Mouse (Mus musculus) megakaryocyte progenitor cell, adult 5-6 weeks (primary cell): ENCODE measurements around the gene Cryab. TPM values are rescaled to one million over a fixed set of nuclear protein-coding genes. Genes with fewer than 3 reads are reported as not detected.

ENCODE experiments used
- ATAC-seq: replicated peaks from 2 replicates; pipeline ENCODE4 v1.8.0; 2016; ENCODE audit warnings: mild to moderate bottlenecking, moderate TSS enrichment, inconsistent platforms; ENCODE audit not compliant: poor library complexity
- total RNA-seq, 2 experiments: library from RNA; stranded (forward) in 1 of 2; stranded (reverse) in 1 of 2; fragments of 157-497, 149-512 nt in 1 of 2; fragments of 200-1000 nt in 1 of 2; gene quantifications; 2 replicates each; pipeline versions ENCODE4 v1.2.3 to v1.2.4; 2015 to 2017

Cryab gene
- total RNA-seq (2015), result 0.71 and 0.99 TPM in 2 replicates
- 0.34 and 0.54 TPM in 2 replicates for total RNA-seq (2017)

- ATAC-seq, result no peak
Measured at GRCm38 (mm10) chr9:50751323-50751722, at the start of gene Cryab. Cryab (plus strand) TSS chr9:50751325.

GRCm38 (mm10) chr9:50704907-50705306, 46.2 kb upstream of the Cryab start:
- ATAC-seq, result no peak

DNA sequence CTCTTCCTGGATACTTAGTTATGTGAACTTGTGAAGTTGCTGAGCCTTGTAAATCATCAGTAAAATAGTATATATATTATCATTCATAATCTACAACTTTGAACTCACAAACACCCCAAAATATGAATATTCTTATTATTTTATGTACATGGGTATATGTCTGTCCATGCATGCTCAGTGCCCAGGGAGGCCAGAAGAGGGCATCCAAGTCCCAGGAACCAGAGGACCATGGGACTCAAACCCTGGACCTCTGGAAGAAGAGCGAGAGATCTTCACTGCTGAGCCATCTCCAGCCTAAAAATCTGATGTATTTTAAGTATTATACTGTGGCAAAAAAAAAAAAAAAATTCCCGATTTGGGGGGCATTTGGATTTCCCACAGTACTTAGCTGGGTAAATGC, 42.0 kb upstream of the Cryab start:
- ATAC-seq, result peak; percentile 49

DNA sequence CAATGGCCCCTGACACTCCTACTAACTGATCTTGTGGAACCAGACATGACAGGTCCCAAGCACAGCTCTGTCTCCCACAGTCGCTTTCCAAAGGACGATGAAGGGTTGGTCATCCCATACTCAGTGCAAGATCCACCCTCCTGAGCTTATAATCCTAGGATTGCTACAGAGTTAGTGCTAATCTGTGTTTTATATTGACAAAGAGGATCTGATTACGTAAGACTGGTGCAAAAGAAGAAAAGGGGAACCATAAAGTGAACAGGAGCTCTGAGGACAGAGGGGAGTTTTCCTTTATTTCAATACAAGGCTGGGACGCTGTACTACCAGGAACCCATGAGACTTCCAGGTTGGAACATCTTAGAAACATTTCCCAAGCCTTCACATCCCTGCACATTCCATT, 39.8 kb upstream of the Cryab start:
- peak; percentile 82 for ATAC-seq

DNA sequence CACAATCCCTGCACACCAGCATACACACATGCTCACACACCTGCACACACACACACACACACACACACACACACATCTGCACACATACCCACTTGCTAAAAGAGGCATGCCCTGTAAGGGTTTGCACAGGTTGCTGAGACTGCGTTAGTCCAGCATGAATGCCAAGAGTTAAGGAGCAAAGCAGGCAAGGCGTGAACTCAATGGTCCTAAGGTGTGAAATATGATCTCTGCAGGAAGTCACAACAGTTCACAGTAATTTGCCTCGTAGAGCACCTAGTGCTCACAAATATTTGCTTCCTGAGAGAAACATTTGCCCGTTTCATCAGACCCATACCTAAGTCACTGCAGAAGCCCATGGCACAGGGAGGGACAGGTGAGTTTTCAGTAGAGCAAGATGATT, 36.9 kb upstream of the Cryab start:
- ATAC-seq, result no peak

- no peak for ATAC-seq
Measured at GRCm38 (mm10) chr9:50718878-50719277, 32.2 kb upstream of the Cryab start.

GRCm38 (mm10) chr9:50721061-50721460, 30.1 kb upstream of the Cryab start:
- no peak for ATAC-seq

DNA sequence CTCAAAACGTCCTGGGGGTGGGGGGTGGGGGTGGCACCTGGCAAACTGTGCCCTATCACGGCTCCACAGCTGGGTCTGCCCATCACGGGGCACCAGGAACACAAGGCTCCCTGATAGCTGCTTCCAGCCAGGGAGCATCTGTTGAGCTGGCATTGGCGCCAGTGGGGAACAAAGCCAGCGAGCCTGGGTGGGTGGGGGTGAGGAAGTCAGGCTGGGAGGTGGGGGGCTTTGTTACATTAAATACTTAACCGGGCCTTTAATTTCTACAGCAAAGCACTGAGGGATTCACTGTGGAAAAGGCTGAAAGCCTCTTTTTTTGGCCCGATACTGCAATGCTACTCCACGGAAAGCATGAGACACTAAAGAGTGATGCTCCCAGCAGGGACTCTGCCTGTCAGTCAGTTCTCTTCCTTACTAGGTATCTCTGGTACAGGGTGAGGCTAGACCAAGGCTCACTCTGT, 28.6 kb upstream of the Cryab start:
- ATAC-seq, result no peak; the same call in 1 of the 2 replicates

DNA sequence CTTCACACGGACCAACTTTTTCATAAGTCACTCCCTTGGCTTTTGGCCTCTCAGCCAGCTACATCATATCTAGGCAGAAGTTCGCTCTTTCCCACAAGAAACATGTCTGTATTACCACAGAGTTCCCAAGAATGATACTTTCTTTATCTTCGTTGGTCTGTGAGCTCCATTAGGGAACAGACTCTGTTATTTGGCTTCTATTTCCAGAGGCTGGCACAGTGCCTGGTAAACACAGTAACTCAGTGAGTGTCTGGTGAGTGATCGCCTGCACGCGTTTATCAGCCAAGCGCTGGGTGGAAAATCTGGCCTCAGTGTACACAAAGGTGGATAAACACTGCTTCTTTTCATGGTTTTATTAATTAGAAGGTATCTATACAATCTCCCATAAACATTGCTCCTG, 27.7 kb upstream of the Cryab start:
- 0 out of 2 replicates have a peak, but pooled peaks have one; percentile 14 for ATAC-seq

GRCm38 (mm10) chr9:50724147-50724546, 27.0 kb upstream of the Cryab start:
- no peak for ATAC-seq

DNA sequence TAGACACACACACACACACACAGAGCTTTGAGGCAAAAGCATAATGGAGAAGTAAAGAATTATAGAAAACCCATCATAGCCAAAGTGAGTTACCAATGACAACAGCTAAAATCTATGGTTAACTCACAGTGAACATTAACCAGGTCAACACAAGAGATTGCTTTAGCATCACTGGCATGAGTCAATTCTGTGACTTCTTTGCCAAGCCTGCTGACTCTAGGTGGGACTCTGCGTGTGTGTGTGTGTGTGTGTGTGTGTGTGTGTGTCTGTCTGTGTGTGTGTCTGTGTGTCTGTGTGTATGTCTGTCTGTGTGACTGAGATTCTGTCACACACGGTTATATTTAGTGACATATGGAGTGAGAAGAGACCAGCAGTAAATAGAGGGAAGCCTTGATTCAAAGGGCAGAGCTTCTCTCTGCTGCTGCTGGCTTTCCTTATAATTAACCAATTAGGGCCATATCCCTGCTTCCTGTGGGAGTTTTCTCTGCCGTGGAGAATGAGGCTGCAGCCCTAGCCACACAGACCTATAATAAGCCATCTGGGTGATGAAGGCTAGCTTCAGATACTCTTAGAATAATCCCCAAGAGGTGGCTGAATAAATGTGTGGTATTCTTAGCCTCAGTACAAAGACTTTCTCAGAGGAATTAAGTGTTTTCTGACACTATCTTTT, 26.3 kb upstream of the Cryab start:
- ATAC-seq, result no peak

DNA sequence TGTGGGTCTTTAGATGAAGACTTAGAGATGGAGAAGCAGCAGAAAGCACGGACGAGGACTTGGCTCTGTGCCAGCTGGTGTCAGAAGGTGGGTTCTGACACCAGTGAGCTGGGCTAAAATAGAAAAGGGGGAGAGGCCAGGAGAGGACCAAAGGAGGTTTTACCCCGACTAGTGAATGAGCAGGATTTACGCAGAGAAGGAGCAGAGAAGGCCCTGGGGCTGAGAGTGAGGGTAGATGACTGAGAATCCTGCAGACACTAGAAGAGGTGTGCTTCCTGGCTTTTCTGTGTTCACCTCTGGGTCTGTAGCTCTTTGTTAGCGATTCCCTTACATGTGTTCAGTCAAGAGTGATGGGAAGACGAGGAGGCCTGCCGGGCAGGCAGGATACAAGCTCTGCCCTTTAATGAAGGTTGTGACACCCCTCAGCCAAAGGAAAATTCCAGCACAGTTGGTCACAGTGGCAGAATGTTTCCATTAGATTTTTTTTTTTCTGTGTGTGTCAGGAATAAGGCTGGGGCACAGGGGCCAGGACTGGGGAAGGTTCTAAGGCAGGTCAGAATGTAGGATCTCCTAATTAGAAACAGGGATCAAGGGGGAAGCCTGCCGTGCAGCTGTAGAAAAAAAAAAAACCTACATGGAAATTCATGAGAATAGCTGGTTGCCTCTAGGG, 25.1 kb upstream of the Cryab start:
- no peak for ATAC-seq

GRCm38 (mm10) chr9:50727171-50727924, 23.8 kb upstream of the Cryab start:
- ATAC-seq, result no peak

- peak; percentile 67 for ATAC-seq
Measured at GRCm38 (mm10) chr9:50727925-50728651, 23.0 kb upstream of the Cryab start.

GRCm38 (mm10) chr9:50729600-50729999, 21.5 kb upstream of the Cryab start:
- ATAC-seq, result 0 out of 2 replicates have a peak, but pooled peaks have one; percentile 29

GRCm38 (mm10) chr9:50732560-50732959, 18.6 kb upstream of the Cryab start:
- no peak for ATAC-seq

DNA sequence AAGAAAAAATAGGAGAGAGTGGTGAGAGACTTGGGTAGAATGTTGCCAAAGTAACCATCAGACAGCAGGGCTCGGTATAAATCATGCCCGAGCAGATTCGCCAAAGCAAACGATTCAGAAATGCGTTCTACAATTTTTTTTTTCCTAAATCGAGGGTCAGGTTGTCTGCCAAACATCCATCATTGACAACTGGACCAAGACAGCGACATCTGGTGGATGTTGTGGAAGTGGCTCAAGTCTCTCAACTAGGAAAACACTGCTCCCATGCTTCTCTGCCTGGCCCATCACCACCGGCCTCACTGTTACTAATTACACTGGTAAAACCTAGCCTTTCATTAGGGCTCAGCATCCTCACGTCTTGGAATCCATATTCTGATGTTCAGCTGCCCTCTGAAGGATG, 16.1 kb upstream of the Cryab start:
- ATAC-seq, result peak; percentile 46; the same call in 1 of the 2 replicates

DNA sequence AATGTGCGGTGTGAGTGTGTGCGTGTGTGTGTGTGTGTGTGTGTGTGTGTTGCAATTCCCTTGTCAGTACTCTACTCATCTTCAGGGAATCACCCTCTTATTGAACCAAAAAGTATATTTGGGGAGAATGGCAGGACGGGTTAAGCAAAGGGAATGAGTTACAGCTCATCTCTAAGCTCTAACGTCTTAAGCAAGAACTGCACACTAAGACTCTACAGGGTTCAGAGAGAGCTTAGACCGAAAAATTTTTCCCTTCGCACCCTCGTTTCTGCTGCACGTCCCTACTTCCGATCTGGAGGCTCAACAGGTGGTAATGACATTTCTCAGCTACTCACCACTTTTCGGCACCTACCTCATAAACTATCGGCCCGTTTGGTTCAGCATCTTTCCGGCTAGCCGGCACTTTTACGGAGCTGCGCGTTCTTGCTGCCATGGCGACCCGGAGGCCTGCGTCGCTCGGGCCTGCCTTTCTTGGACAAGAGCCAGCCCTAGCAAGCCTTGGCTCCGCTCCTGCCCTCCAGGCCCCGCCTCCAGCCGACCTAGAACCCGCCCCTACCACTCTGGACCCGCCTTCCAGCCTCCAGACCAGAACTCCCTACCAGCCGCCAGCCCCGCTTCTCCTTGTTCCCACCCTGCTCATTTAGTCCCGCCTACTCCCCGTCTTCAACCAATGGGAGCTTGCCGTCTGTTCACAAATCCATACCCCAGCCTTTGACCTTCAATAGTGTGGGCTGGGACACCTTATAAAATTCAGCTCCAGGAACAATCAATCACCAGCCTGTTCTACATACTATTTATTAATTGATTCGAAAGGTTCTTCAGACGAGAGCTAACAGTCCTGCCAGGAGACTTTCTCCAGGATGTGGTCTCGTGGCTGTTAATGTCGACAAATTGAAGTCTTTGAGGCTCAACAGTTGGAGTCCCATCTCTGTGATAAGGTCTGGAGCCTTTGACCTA, 11.9 kb upstream of the Cryab start, which contains the start of gene Dixdc1:
TSS of gene Dixdc1 (minus strand) at position 604 of the 957 bp plus-strand sequence.
- ATAC-seq, result peak; percentile 99

DNA sequence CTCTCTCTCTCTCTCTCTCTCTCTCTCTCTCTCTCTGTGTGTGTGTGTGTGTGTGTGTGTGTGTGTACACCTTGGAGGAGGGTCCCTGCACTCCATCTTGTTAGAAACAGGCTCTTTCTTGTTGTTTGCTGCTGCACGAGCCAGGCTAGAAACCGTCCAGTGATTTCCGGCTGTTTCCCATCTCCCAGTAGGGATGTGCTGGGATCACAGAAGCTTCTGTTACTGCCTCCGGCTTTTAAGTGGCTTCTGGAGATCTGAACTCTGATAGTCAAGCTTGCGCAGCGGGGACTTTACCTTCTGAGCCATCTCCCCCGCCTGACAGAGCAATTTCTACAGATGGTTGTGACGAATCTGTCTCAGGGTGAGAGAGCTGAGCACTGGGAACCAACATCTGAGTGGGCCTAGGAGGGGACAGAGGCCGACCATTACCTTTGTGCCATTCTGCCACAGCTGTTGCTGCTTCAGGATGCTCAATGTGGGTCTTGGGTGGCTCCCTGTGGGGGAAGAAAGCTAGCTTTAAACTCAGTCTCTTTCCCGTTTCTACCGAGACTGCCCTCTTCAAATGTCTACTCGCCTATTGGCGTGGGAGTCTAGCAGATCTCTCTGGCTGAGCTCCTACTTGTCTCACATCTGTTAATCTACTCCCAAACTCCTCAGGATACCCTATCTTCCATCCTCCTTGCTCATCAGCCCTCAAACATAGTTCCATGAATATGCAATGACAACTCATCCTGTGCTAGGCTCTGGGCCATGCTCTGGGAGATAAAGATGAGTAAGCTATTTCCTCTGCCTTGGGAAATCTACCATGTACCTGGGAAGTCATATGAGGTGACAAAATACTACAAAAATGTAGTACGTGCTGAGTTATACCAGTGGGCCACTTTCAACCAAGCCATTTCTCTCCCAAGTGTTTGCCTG, 10.0 kb upstream of the Cryab start:
- ATAC-seq, result no peak
